Mouse (Mus musculus): ENCODE measurements at regions not wholly inside any gene's neighbourhood (a gene's known extent, or its start where the extent isn't known, plus 50 kb on each side); places are given as distances from the start of the nearest gene placed in this dataset.

DNA sequence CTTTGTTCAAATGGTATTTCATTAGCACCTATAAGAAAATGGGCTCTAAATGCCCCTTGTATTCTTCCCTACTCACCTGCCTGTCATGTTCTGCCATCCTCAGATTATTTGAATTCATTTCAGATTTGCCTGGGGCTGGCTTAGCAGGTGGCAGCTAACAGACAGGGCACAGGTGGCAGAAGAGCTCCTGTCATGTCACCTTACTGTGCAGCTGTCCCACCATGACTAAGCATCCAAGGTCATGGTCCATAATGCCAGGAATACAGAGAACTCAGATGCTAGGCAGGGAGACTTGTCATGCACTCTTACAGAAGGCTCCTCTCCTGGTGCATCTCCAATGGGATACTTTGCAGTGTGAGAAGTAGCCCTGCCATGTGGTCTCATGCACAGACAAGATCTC, 458.7 kb downstream of the Tmem135 start:
- no peak for DNase-seq

- no peak for DNase-seq
These were observed 459.1 kb downstream of the Tmem135 start for GRCm38 (mm10) chr7:88944936-88945335.

DNA sequence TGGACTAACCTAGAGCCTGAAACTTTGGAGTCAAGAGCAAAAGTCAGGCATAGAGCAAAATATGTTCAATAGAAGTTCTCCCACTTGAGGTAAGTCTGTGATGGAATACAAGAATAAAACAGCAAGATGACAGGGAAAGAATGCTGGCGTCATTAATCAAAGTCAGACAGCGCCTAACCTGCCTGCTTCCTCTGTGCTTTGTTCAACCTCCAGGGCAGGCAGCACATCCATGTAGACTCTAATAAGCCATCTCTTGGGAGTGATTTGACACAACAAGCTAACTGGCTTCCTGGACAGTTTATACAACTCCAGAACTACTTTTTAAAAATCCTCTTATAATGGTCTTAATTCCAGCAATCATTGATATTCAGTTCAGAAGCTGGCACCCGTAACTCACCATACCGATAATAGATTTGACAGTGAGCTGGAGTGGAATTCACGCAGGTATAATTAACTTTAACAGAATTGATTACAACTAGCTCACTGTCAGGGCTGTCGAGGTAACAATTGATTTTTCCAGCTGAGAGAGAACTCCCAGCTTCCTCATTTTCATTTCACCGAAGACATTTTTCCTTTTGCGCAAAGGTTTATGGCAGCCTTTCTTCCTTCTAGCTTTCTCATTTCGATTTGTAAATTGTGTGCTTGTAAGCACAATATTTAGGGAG, 462.6 kb downstream of the Tmem135 start:
- DNase-seq, result no peak

DNA sequence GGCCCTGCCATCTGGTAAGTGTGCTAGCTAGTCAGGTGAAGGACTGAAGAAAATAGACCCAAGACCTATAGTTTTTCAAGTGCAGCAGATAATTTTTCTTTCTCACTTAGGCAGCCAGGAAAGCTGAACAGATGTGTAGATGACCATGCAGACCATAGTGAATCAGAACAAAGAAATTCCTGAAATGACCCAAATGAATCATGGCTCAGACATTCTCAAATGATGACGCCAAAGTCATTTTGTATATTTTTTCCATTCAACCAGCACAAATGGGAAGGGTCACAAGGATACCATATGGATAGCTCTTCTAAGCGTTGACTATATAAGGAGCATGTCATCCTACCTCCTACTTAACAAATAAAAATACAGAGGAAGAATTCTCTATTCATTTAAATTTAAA, 463.8 kb downstream of the Tmem135 start:
- DNase-seq, result no peak

GRCm38 (mm10) chr7:88928245-88928795, 475.7 kb downstream of the Tmem135 start:
- DNase-seq, result no peak
